Mouse (Mus musculus) cerebellum, adult 2 months (tissue): ENCODE measurements around the gene Cldn12.

Experiments used
- CTCF ChIP-seq: fragments of 200-500 bp; IDR thresholded peaks from 2 replicates; pipeline ENCODE4 v1.5.1; 2011; ENCODE audit warnings: low read depth, mild to moderate bottlenecking, control low read depth, low read length, moderate library complexity, borderline replicate concordance; ENCODE audit not compliant: insufficient read depth
- POLR2A ChIP-seq: fragments of 200-500 bp; IDR thresholded peaks from 2 replicates; pipeline ENCODE4 v1.6.1; 2011; ENCODE audit warnings: low read length, control low read depth, borderline replicate concordance; ENCODE audit not compliant: insufficient read depth

- no peak for TF ChIP-seq CTCF
- TF ChIP-seq POLR2A = no peak
These were observed 653 bp upstream of the Cldn12 start for GRCm38 (mm10) chr5:5515411-5515810.
